ENCODE assay signal across 14 mouse cellular contexts in genomic region chr15:77069019-77069418, GRCm38 (mm10). TPM values are rescaled to one million over a fixed set of nuclear protein-coding genes. Genes with fewer than 3 reads are reported as not detected.
DNase-seq lines count a peak whose midpoint lies in the region; ATAC-seq and TF ChIP-seq lines count a peak whose summit lies in the region.
"Had no signal": no experiment of that assay in that cellular context is flagged by ENCODE, and none has a peak within 500 bp of the region (broad histone marks: within the 10 kb centered on the region; RNA-seq: fewer than 3 reads in every experiment).

No protein-coding gene starts in this region.

- peaks cover 24% of the 10 kb centered on the region for H3K4me1 ChIP-seq in embryonic facial prominence, embryonic 10.5 days
- H3K4me1 ChIP-seq in kidney, embryonic 15.5 days = peaks cover 11% of the 10 kb centered on the region

- intact Hi-C loops in left cerebral cortex, adult 2 months (cut with DNase I) = loop anchor here (2.0 kb wide), 1 partner anchor 298 kb away; no protein-coding TSS in a partner anchor

- peak overlapping the region; percentile 94 for H3K27ac ChIP-seq in left cerebral cortex, adult 2 months
- 0 out of 2 replicates have a peak overlapping the region, but pooled peaks have one; percentile 48 for H3K27ac ChIP-seq in embryonic facial prominence, embryonic 10.5 days (replicated peaks)
- H3K27ac ChIP-seq in kidney, embryonic 15.5 days = no peak overlapping the region
- H3K27ac ChIP-seq: lung, embryonic 15.5 days; stomach, embryonic 15.5 days had no signal

- H3K27me3 ChIP-seq in embryonic facial prominence, embryonic 10.5 days (replicated peaks; ENCODE audit: low read depth, poor library complexity, severe bottlenecking) = no peaks in the 10 kb centered on the region
- no peaks in the 10 kb centered on the region for H3K27me3 ChIP-seq in kidney, embryonic 15.5 days
- H3K27me3 ChIP-seq: limb, embryonic 15.5 days; lung, embryonic 15.5 days; stomach, embryonic 15.5 days had no signal

- H3K9ac ChIP-seq in kidney, embryonic 15.5 days = no peak overlapping the region
- H3K9ac ChIP-seq: limb, embryonic 15.5 days; lung, embryonic 15.5 days; stomach, embryonic 15.5 days had no signal

- H3K9me3 ChIP-seq in embryonic facial prominence, embryonic 10.5 days = no peaks in the 10 kb centered on the region
- no peaks in the 10 kb centered on the region for H3K9me3 ChIP-seq in kidney, embryonic 15.5 days (replicated peaks)
- H3K9me3 ChIP-seq: limb, embryonic 15.5 days; lung, embryonic 15.5 days; stomach, embryonic 15.5 days had no signal

- H3K4me3 ChIP-seq in left cerebral cortex, adult 2 months = no peak overlapping the region
- H3K4me3 ChIP-seq in embryonic facial prominence, embryonic 10.5 days = no peak overlapping the region
- no peak overlapping the region for H3K4me3 ChIP-seq in kidney, embryonic 15.5 days (replicated peaks)
- H3K4me3 ChIP-seq: limb, embryonic 15.5 days; lung, embryonic 15.5 days; stomach, embryonic 15.5 days had no signal

- 93% methylated on average over 3 of the region's 3 CpGs for WGBS in embryonic facial prominence, embryonic 10.5 days
- 76% methylated on average over 3 of the region's 3 CpGs for WGBS in kidney, embryonic 15.5 days

- no peak for ATAC-seq in kidney, embryonic 15.5 days (replicated peaks; ENCODE audit: low FRiP score)
- ATAC-seq: midbrain, embryonic 16.5 days had no signal

- no peak overlapping the region for H3K4me2 ChIP-seq in kidney, embryonic 15.5 days
- H3K4me2 ChIP-seq: limb, embryonic 15.5 days; lung, embryonic 15.5 days; stomach, embryonic 15.5 days had no signal

- no peak for TF ChIP-seq CTCF in left cerebral cortex, adult 2 months (IDR thresholded peaks at IDR 0.05)

- H3K36me3 ChIP-seq in embryonic facial prominence, embryonic 10.5 days (replicated peaks) = no peaks in the 10 kb centered on the region
- H3K36me3 ChIP-seq in kidney, embryonic 15.5 days = no peaks in the 10 kb centered on the region
- H3K36me3 ChIP-seq: limb, embryonic 15.5 days; lung, embryonic 15.5 days; stomach, embryonic 15.5 days had no signal

- peak; percentile 59 to 85 for DNase-seq in frontal cortex, adult 2 months (ENCODE audit: extremely low spot score in 1 of 2, low spot score in 1 of 2)
- DNase-seq in frontal cortex, postnatal 10 days (ENCODE audit: low spot score in 2 of 2) = no peak
- peak; percentile 35 for DNase-seq in left cerebral cortex, adult 2 months (ENCODE audit: extremely low spot score in 1 of 2, low spot score in 2 of 2)
- DNase-seq in left cerebral cortex, adult 11 months (ENCODE audit: low spot score) = no peak
- peak; percentile 92 for DNase-seq in 3T3-L1 (ENCODE audit: low read depth, low spot score)
- DNase-seq in embryonic facial prominence, embryonic 10.5 days (ENCODE audit: low spot score) = no peak
- DNase-seq in embryo, embryonic 10.5 days (ENCODE audit: low spot score) = no peak
- DNase-seq: kidney, adult 9 months; thymus, postnatal 36 days had no signal

RNA-seq across cellular contexts. Expression of gene Mb, which starts 18.5 kb away (rescaled TPM):
- 0.28 and 1.2 TPM in 2 replicates for polyA plus RNA-seq in frontal cortex, adult 2 months (2012; rRNA removed)
- total RNA-seq in left cerebral cortex, adult 2 months (2021) = under 1 TPM in 1 of 2 experiments, not detected in 1; 0.33 TPM
- polyA plus RNA-seq in embryonic facial prominence, embryonic 10.5 days (2016; fragmentation: Nextera tagmentation; extraction: Ambion mirVana) = 0.72 and 0.86 TPM in 2 replicates
- 0.49 and 1.2 TPM in 2 replicates for polyA plus RNA-seq in kidney, embryonic 15.5 days (2015; fragmentation: Nextera tagmentation; extraction: Ambion mirVana)

RNA-seq across cellular contexts. Expression of gene Apol6, which starts 24.5 kb away (rescaled TPM):
- 0.19 and 0.20 TPM in 2 replicates for polyA plus RNA-seq in frontal cortex, adult 2 months (2012; rRNA removed)
- total RNA-seq in left cerebral cortex, adult 2 months (2021) = under 1 TPM in 1 of 2 experiments, not detected in 1; 0.19 TPM
- polyA plus RNA-seq in embryonic facial prominence, embryonic 10.5 days (2016; fragmentation: Nextera tagmentation; extraction: Ambion mirVana) = 0.07 and 0.16 TPM in 2 replicates
- polyA plus RNA-seq in kidney, embryonic 15.5 days (2015; fragmentation: Nextera tagmentation; extraction: Ambion mirVana) = 0.23 TPM in 1 of 2 replicates, not detected in the other
- polyA plus RNA-seq: lung, embryonic 15.5 days; midbrain, embryonic 16.5 days; stomach, embryonic 15.5 days had no signal

Comparison
In these comparisons a context has a peak if more than half of its experiments do, and no peak if none do; other contexts are left out.
1. DNase-seq: peak in frontal cortex, adult 2 months (2 of 2), left cerebral cortex, adult 2 months (2 of 2) and 3T3-L1 (single experiment); none in frontal cortex, postnatal 10 days (0 of 2), left cerebral cortex, adult 11 months (single experiment), embryonic facial prominence, embryonic 10.5 days (single experiment) and embryo, embryonic 10.5 days (single experiment).